Mouse (Mus musculus): ENCODE measurements at regions not wholly inside any gene's neighbourhood (a gene's known extent, or its start where the extent isn't known, plus 50 kb on each side); places are given as distances from the start of the nearest gene placed in this dataset.

DNA sequence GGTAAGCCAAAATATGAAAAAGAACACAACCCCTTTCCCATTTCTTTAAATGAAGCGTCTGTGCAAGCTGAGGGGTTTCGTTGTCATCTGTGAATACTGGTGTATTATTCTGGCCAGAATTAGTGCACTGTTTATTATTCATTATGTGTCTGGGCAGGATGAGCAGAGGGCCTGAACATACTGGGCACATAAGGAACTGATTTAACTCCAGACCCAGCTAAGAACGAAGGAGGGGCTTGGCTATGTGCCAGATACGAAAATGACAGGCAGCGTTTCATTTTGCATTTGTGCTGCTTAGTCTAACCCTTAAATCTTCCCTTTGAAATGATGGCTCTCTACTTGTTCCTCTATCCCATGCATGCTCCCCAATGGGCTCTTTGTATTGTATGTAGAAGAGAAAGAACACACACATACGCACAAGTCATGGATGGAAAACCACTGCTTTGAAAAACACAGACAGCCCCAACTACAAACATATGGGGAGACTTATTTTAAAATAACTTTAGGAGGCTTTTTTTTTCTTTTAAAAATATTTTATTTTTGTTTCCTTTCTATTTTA is 213.4 kb upstream of the Dcn start:
- no peak for TF ChIP-seq POLR2A (IDR thresholded peaks at IDR 0.05; ENCODE audit: control insufficient read depth, low read depth, low read length)
- TF ChIP-seq CTCF (IDR thresholded peaks at IDR 0.05; ENCODE audit: control insufficient read depth, insufficient read depth, insufficient replicate concordance, low read depth, low read length) = no peak
